Mouse (Mus musculus): ENCODE measurements around the gene Olfr1410.
A peak's percentile ranks its signal among the peaks of the same experiment; 100 is the strongest.

Olfr1410 gene

GRCm38 (mm10) chr1:92640393-92640792 lies 34.8 kb downstream of the Olfr1410 start:
- DNase-seq (ENCODE audit: low read depth, low spot score): no peak

- DNase-seq (ENCODE audit: low read depth, low spot score): peak; percentile 55
Measured at GRCm38 (mm10) chr1:92641514-92642272, 36.1 kb downstream of the Olfr1410 start, which contains the start of gene Cops9. Gene Cops9 (minus strand): TSS chr1:92641985.

- no peak for DNase-seq (ENCODE audit: low read depth, low spot score)
Measured at GRCm38 (mm10) chr1:92643691-92644090, 38.1 kb downstream of the Olfr1410 start.

GRCm38 (mm10) chr1:92644916-92645315 lies 39.3 kb downstream of the Olfr1410 start:
- no peak for DNase-seq (ENCODE audit: low read depth, low spot score)

GRCm38 (mm10) chr1:92646111-92646510 lies 40.5 kb downstream of the Olfr1410 start:
- DNase-seq (ENCODE audit: low read depth, low spot score): no peak

- no peak for DNase-seq (ENCODE audit: low read depth, low spot score)
Measured at GRCm38 (mm10) chr1:92646601-92647000, 41.0 kb downstream of the Olfr1410 start.

GRCm38 (mm10) chr1:92647026-92647425 lies 41.4 kb downstream of the Olfr1410 start:
- DNase-seq (ENCODE audit: low read depth, low spot score): no peak

GRCm38 (mm10) chr1:92647752-92648151 lies 42.2 kb downstream of the Olfr1410 start:
- peak; percentile 46 for DNase-seq (ENCODE audit: low read depth, low spot score)

- DNase-seq (ENCODE audit: low read depth, low spot score): no peak
Measured at GRCm38 (mm10) chr1:92648197-92648596, 42.6 kb downstream of the Olfr1410 start.

GRCm38 (mm10) chr1:92648673-92649072 lies 43.1 kb downstream of the Olfr1410 start, which contains the start of gene Otos:
Gene Otos (minus strand): TSS chr1:92648841.
- peak; percentile 43 for DNase-seq (ENCODE audit: low read depth, low spot score)

- no peak for DNase-seq (ENCODE audit: low read depth, low spot score)
Measured at GRCm38 (mm10) chr1:92651467-92651866, 45.9 kb downstream of the Olfr1410 start.

- no peak for DNase-seq (ENCODE audit: low read depth, low spot score)
Measured at GRCm38 (mm10) chr1:92653179-92653578, 47.6 kb downstream of the Olfr1410 start.

GRCm38 (mm10) chr1:92654676-92655075 lies 49.1 kb downstream of the Olfr1410 start:
- no peak for DNase-seq (ENCODE audit: low read depth, low spot score)

GRCm38 (mm10) chr1:92657025-92657820 lies 51.6 kb downstream of the Olfr1410 start:
- DNase-seq (ENCODE audit: low read depth, low spot score): no peak

GRCm38 (mm10) chr1:92659392-92659791 lies 53.8 kb downstream of the Olfr1410 start:
- no peak for DNase-seq (ENCODE audit: low read depth, low spot score)
